Mouse (Mus musculus) midbrain, embryonic 13.5 days (tissue): ENCODE measurements at regions not wholly inside any gene's neighbourhood (a gene's known extent, or its start where the extent isn't known, plus 50 kb on each side); places are given as distances from the start of the nearest gene placed in this dataset.

Source experiments
- ATAC-seq: fragments of 200-750 bp; cut with Nextera tagmentation; 2 replicates; pipeline ENCODE4 v1.8.0; 2017; ENCODE audit warnings: mild to moderate bottlenecking, moderate TSS enrichment, moderate library complexity
- H3K27ac ChIP-seq: fragments of 300-500 bp; sonication (generic); 2 replicates; pipeline ENCODE4 v1.5.1; 2015; ENCODE audit warnings: inconsistent platforms, mild to moderate bottlenecking, moderate library complexity
- H3K27me3 ChIP-seq: fragments of 300-500 bp; sonication (generic); 2 replicates; pipeline ENCODE4 v1.6.1; 2015; ENCODE audit warnings: mild to moderate bottlenecking, inconsistent platforms
- H3K36me3 ChIP-seq: fragments of 300-500 bp; sonication (generic); 2 replicates; pipeline ENCODE4 v1.6.1; 2015; ENCODE audit warnings: mild to moderate bottlenecking, inconsistent platforms
- H3K4me1 ChIP-seq: fragments of 300-500 bp; sonication (generic); replicated peaks from 2 replicates; pipeline ENCODE4 v1.6.1; 2015; ENCODE audit warnings: inconsistent platforms
- H3K4me2 ChIP-seq: fragments of 300-500 bp; sonication (generic); replicated peaks from 2 replicates; pipeline ENCODE4 v1.6.1; 2015; ENCODE audit warnings: moderate library complexity, mild to moderate bottlenecking, inconsistent platforms
- H3K4me3 ChIP-seq: fragments of 300-500 bp; sonication (generic); replicated peaks from 2 replicates; pipeline ENCODE4 v1.5.1; 2015; ENCODE audit warnings: mild to moderate bottlenecking, inconsistent platforms
- H3K9ac ChIP-seq: fragments of 300-500 bp; sonication (generic); replicated peaks from 2 replicates; pipeline ENCODE4 v1.6.1; 2015; ENCODE audit warnings: mild to moderate bottlenecking, inconsistent platforms
- H3K9me3 ChIP-seq: fragments of 300-500 bp; sonication (generic); 2 replicates; pipeline ENCODE4 v1.6.1; 2016; ENCODE audit warnings: mild to moderate bottlenecking, inconsistent platforms
- WGBS: fragments of 180-500 bp; shearing (Covaris S2); methylation state at CpG from one replicate; pipeline ENCODE4 v1.1.7; 2015; 5-methylcytosine and 5-hydroxymethylcytosine counted together

DNA sequence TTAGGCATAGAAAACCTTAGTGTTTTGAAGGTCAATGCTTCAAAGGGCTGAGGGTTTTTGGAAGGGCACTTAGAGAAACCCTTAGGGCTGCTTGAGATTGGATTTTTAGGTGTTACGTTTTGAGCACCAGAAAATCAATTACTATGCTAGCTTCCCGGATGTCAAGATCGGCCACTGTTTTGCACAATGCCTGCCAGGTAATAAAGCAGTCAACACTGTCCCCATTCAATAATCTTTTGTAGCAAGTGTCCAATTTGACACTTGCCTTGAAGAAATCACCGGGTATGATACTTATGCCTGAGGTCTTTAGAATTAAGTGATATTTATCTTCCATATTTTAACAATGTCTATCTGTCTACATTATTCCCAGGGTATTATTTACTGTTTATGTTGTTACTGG lies 403.0 kb upstream of the Sel1l start:
- no peaks in the 10 kb centered on the region for H3K9me3 ChIP-seq
- no peaks in the 10 kb centered on the region; the same call in 1 of the 2 replicates for H3K27me3 ChIP-seq
- no peak for ATAC-seq
- no peak overlapping the region for H3K9ac ChIP-seq
- no peaks in the 10 kb centered on the region for H3K36me3 ChIP-seq
- no peak overlapping the region for H3K4me3 ChIP-seq
- H3K4me1 ChIP-seq: peaks cover 14% of the 10 kb centered on the region
- no peak overlapping the region for H3K27ac ChIP-seq
- 34% methylated on average over 4 of the region's 4 CpGs for WGBS
- H3K4me2 ChIP-seq: no peak overlapping the region

DNA sequence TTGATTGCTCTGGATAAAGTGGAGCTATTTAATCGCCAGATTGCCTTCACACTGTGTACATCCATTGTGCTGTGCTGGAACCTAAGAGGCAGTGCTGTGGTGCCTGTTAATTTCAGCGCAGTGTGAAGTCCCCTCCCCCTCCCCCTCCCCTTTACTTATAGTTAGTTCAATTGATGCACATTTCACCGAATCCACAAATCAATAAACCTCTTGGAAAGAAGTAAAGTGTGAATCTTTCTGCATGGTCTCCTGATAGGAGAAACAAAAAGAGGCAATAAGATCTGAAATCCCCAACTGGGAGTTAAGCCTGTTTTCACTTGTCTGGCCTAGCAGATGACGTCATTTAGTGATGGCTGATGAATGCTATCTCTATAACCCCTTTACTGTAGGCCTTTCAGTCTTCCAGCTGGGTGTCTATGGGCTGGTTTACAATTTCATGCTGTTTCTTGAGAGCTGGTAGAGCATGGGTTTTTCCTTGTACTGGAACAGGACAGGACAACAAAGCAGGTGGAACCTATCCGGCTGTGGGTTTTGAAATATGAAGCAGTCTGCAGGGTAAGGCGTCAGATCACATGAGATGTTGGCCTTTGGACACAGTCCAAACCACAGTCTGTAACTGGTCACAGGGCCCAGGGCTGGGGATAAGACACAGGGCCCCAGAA lies 398.0 kb upstream of the Sel1l start:
- H3K9ac ChIP-seq: no peak overlapping the region
- H3K4me2 ChIP-seq: no peak overlapping the region

DNA sequence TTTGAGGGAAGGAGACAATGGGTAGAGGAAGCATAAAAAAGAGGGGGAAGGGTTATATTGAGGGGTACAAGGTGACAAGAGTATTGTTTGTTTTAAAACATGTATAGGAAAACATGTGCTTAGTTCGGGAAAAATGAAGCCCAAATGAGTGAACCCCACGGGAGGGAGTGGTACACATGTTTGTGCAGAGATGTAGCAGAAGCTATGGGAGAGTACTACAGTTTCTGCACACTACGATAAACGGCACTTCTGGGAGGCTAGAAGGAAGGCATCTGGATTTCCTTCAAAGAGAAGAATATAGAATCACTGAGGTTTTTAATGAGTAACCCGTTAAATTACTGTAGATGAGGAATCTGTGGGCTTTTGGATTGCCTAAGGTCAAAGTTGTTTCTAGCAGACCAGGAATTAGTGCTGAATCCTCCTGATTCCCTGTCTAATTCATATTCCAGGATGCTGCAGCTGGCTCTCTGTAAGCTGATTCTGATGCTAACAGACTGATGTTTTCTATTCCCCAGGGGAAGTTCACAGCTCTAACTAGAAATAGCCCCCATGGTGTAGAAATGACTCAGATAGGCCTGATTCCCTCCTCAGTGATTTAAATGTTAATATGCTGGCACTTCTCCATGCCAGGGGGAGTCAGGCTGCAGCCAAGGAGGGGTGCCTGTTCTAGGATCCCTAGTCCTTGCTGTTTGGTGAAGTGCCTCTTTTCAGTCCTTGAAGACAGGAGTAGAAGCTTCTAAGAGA lies 391.2 kb upstream of the Sel1l start:
- H3K4me3 ChIP-seq: no peak overlapping the region
- no peaks in the 10 kb centered on the region for H3K36me3 ChIP-seq
- 59% methylated on average over 5 of the region's 5 CpGs for WGBS
- H3K4me2 ChIP-seq: no peak overlapping the region
- H3K4me1 ChIP-seq: 0 out of 2 replicates have a peak, but pooled peaks cover 8% of the 10 kb centered on the region
- no peak overlapping the region for H3K9ac ChIP-seq
- 0 out of 2 replicates have a peak overlapping the region, but pooled peaks have one; percentile 25 for H3K27ac ChIP-seq
- H3K9me3 ChIP-seq: no peaks in the 10 kb centered on the region
- ATAC-seq: peak; percentile 34; the same call in 1 of the 2 replicates
- H3K27me3 ChIP-seq: no peaks in the 10 kb centered on the region

More for the DNA sequence above, 398.0 kb upstream of the Sel1l start:
- peak; percentile 93 for ATAC-seq
- Histone ChIP-seq H3K27ac (0 out of 2 replicates have a peak overlapping the region, but pooled peaks have one; percentile 26), H3K4me1 (peaks cover 17% of the 10 kb centered on the region), H3K9me3 (no peaks in the 10 kb centered on the region), H3K27me3 (no peaks in the 10 kb centered on the region; the same call in 1 of the 2 replicates), H3K4me3 (no peak overlapping the region), H3K36me3 (no peaks in the 10 kb centered on the region)
- WGBS: 17% methylated on average over 6 of the region's 6 CpGs

DNA sequence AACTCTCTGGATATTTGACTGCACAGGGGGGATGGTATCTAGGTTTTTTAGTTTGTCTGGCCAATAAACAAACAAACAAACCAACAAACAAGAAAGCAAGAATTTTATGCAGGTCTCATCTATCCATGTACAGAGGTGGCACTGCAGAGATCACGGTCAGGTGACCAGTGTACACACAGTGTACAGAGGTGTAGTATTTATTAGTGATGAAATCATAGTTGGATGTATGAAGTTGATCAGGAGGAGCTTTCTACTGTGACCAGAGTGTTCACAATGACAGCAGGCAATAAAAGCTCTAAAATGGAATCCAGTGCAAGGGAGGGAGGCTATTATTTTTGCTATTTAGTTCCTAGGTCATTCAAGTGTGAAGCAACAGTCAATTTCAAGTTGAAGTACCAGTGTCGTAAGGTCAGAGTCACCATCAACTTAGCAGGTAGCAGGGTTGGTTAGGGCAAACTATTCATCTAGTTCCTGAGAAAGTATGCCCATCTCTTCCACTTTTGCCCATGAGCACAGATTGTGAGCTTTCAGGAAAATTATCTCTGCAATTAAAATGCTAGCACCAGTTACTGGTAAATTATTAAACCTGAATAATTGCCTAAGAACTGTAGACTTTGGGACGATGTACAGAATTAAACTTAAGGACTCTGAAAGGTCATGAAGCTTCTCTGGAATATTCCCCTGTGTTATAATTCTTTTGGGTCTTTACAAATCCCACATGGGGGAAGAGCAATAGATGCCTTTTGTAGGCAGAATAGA lies 384.9 kb upstream of the Sel1l start:
- H3K36me3 ChIP-seq: no peaks in the 10 kb centered on the region
- ATAC-seq: no peak
- H3K4me3 ChIP-seq: no peak overlapping the region

DNA sequence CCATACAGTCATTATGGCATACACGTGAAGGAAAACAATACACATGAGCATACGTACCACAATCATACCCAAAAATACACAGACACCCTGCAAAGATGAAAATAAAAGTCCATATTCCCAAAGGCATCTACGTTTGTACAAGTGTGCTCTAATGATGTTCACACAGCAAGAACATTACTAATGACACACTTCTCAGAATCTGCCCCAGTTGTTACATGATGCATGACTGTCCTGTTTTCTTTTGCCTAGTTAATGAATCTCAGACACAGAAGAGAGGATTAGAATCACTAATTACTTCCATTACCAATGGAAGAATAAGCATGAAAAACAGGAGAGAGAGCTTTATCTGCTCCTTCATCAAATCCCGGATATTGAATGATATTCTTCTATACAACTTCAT lies 379.6 kb upstream of the Sel1l start:
- no peaks in the 10 kb centered on the region for H3K27me3 ChIP-seq
- H3K4me3 ChIP-seq: no peak overlapping the region
- no peak overlapping the region for H3K4me2 ChIP-seq
- no peak overlapping the region for H3K27ac ChIP-seq
- H3K9ac ChIP-seq: no peak overlapping the region
- H3K9me3 ChIP-seq: no peaks in the 10 kb centered on the region
- 70% methylated on average over 4 of the region's 4 CpGs for WGBS
- H3K4me1 ChIP-seq: no peaks in the 10 kb centered on the region
- no peak for ATAC-seq
- H3K36me3 ChIP-seq: no peaks in the 10 kb centered on the region

More for the DNA sequence above, 384.9 kb upstream of the Sel1l start:
- Histone ChIP-seq H3K9me3 (no peaks in the 10 kb centered on the region), H3K27me3 (no peaks in the 10 kb centered on the region), H3K9ac (no peak overlapping the region), H3K4me1 (no peaks in the 10 kb centered on the region), H3K4me2 (no peak overlapping the region), H3K27ac (no peak overlapping the region)
- WGBS: 89% methylated on average over 3 of the region's 3 CpGs

DNA sequence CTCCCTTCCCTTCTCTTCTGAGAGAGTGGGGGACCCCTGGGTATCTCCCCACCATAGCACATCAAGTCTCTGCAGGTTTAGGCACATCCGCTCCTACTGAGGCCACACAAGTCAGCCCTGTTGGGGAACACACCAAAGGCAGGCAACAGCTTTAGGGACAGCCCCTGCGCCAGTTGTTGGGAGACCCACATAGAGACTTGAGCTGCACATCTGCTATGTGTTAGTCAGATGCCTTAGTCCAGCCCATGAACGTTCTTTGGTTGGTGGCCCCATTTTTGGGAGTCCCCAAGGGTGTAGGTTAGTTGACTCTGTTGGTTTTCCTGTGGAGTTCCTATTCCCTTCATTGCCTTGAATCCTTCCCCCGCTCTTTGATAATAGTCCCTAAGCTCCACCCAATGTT lies 354.4 kb upstream of the Sel1l start:
- ATAC-seq: no peak
- WGBS: 95% methylated on average over 4 of the region's 4 CpGs
- H3K27ac ChIP-seq: no peak overlapping the region
- no peaks in the 10 kb centered on the region for H3K36me3 ChIP-seq
- no peaks in the 10 kb centered on the region for H3K9me3 ChIP-seq
- H3K9ac ChIP-seq: no peak overlapping the region
- no peak overlapping the region for H3K4me2 ChIP-seq
- no peaks in the 10 kb centered on the region for H3K27me3 ChIP-seq
- H3K4me1 ChIP-seq: no peaks in the 10 kb centered on the region
- no peak overlapping the region for H3K4me3 ChIP-seq

DNA sequence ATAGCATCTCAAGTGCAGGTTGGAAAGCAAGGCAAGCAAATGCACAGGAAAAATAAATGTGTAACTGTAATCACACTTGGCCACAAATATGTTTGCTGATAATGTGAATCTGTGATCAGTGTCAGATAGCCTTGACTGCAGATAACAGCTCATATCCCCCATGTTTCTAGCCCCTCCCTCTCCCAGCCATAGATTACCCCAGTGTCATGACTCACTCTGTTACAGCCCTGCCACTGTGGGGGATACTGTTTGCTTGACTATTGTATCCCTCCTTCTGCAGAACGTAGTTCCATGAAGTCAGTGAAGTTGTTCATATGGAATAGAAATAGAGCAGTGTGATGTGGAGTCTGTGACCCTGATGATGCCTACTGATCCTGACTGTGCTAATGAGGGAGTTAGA lies 351.6 kb upstream of the Sel1l start:
- Histone ChIP-seq H3K4me1 (no peaks in the 10 kb centered on the region), H3K27me3 (no peaks in the 10 kb centered on the region), H3K27ac (no peak overlapping the region), H3K4me3 (no peak overlapping the region), H3K36me3 (no peaks in the 10 kb centered on the region), H3K9ac (no peak overlapping the region), H3K9me3 (no peaks in the 10 kb centered on the region), H3K4me2 (no peak overlapping the region)
- 86% methylated on average over 1 of the region's 1 CpGs for WGBS
- no peak for ATAC-seq

DNA sequence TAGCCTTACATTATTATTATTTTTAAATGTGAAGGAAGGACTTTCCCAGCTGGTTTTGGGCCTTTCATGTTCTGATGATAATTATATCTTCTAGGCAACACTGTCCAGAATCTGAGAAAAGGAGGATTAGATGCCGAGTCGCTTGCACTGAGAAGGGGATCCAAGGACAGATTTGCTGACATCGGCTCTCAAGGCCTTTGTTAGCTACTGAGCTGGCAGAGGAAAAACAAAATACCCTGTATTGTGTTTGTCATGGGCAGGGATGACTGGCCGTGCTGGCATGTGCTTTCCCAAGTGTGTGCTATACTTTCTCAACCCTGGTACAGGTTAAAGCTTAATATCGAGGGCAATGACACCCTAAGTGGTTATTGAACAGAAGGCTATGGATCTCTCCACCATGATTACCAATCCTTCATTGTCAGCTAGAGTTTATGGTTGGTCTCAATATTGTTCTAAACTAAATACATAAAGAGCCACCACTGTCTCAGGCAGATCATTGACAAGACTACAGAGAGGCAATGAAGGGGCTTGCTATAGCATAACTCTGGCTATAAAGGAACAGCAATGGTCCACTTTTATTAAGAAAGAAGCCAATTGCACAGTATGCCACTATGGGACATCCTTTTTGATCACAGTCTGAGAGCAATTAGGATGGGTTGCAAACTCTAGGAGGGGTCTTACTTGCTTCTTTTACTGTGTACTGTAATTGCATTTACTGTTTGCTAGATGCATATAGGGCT lies 350.0 kb upstream of the Sel1l start:
- no peak for ATAC-seq
- no peak overlapping the region for H3K4me3 ChIP-seq
- WGBS: 53% methylated on average over 5 of the region's 5 CpGs
- no peaks in the 10 kb centered on the region for H3K36me3 ChIP-seq
- H3K27me3 ChIP-seq: no peaks in the 10 kb centered on the region
- no peak overlapping the region for H3K27ac ChIP-seq
- no peak overlapping the region for H3K4me2 ChIP-seq
- no peaks in the 10 kb centered on the region for H3K9me3 ChIP-seq
- no peak overlapping the region for H3K9ac ChIP-seq
- H3K4me1 ChIP-seq: no peaks in the 10 kb centered on the region

DNA sequence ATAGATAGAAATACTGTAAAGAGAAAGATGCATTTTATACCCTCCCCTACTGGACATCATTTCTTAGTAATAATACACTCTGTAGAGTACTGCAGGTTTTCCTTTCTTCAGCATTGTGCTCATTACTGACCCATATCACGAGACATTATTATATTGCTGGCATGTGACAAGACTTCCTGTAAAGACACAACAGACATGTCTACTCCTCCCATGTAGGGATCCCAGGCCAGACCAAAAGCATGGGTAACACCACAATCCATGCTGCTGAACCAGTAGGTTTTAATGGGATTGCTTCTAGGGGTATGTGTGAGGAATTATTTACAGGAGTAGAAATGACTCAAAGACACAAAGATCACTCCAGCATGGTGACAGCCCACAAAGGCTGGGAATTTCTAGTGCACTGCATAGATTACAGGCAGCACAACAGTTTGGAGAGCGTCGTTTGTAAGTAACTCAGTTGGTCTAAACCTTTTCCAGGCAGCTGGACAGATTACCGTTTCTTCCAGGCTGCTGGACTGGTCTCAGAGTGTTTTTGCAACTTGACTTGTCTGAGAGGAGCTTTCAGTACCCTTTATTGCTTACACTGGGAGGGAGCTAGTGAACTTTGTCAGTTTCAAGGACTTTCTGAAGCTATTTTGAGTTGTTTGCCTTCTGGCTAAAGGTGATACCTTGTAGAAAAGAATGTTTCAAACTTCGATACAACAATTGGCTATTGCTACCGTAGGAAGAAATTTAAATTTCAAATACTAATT lies 345.2 kb upstream of the Sel1l start:
- Histone ChIP-seq H3K9ac (no peak overlapping the region), H3K36me3 (no peaks in the 10 kb centered on the region), H3K27ac (no peak overlapping the region), H3K4me2 (no peak overlapping the region), H3K9me3 (no peaks in the 10 kb centered on the region), H3K4me3 (no peak overlapping the region), H3K4me1 (no peaks in the 10 kb centered on the region), H3K27me3 (no peaks in the 10 kb centered on the region)
- no peak for ATAC-seq
- WGBS: 88% methylated on average over 6 of the region's 6 CpGs

DNA sequence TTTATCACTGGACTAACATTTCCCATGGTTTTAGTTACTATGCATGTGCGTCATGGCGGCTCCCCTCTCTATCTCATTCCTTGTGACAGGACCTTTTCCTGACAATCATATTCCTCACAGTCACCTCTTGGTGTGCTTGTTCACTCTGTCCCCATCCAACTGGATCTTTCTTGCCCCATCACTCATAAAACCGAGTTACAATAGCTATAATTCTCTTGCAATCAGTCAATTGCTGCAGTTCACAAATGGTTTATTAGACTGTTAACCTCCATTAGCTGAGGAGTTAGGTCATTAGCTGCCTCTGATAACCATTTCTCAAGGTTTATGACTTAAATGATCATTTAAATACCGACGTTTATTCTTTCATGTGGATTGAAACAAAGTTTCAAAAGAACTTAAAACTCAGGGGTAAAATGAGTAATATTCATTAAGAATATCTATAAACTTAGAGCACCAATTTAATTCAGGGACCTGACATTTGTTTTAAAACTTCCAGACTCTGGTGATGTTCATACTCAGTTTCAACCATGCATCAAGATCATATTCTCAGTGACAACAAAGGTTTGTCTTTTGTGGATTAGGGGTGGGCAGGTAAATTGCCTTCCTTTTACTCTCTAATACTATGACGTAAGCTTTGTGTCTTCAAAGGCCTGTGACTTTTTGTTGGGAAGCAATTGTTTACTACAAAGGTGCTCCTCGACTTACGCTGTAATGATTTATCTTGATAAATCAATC lies 344.4 kb upstream of the Sel1l start:
- WGBS: 93% methylated on average over 8 of the region's 8 CpGs
- no peak overlapping the region for H3K9ac ChIP-seq
- no peak for ATAC-seq

DNA sequence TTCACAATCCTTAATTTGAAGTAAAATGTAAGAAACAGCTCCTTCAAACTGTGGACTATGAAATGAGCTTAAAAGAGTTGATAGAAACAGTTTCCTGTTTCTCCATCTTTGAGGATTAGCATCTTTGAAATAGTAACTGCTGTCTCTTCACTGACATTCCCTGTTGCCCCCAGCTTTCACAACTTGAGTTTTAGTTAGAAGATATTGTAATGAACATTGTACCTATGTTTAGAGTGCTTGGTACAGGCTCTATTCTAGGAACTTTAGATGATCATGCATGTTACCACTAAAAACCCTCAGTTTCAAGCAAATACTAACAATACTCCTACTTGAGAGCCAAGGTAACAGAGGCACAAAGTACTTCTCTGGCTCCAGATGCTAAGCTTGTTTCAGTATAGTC lies 340.1 kb upstream of the Sel1l start:
- ATAC-seq: no peak
- Histone ChIP-seq H3K9ac (no peak overlapping the region), H3K4me3 (no peak overlapping the region)

More for the DNA sequence above, 344.4 kb upstream of the Sel1l start:
- no peak overlapping the region for H3K4me2 ChIP-seq
- no peak overlapping the region for H3K4me3 ChIP-seq
- no peaks in the 10 kb centered on the region for H3K36me3 ChIP-seq
- H3K4me1 ChIP-seq: no peaks in the 10 kb centered on the region
- no peaks in the 10 kb centered on the region for H3K27me3 ChIP-seq
- no peaks in the 10 kb centered on the region for H3K9me3 ChIP-seq
- no peak overlapping the region for H3K27ac ChIP-seq

More for the DNA sequence above, 340.1 kb upstream of the Sel1l start:
- no peaks in the 10 kb centered on the region for H3K4me1 ChIP-seq
- H3K27ac ChIP-seq: no peak overlapping the region
- no peak overlapping the region for H3K4me2 ChIP-seq
- no peaks in the 10 kb centered on the region for H3K27me3 ChIP-seq
- no peaks in the 10 kb centered on the region for H3K36me3 ChIP-seq
- H3K9me3 ChIP-seq: no peaks in the 10 kb centered on the region
